Mouse (Mus musculus): ENCODE measurements at regions not wholly inside any gene's neighbourhood (a gene's known extent, or its start where the extent isn't known, plus 50 kb on each side); places are given as distances from the start of the nearest gene placed in this dataset.

- TF ChIP-seq CTCF (IDR thresholded peaks at IDR 0.05; ENCODE audit: extremely low read depth, insufficient read length, insufficient replicate concordance, low read depth, low read length) = no peak
- TF ChIP-seq POLR2A (IDR thresholded peaks at IDR 0.05; ENCODE audit: low read depth, low read length) = no peak
Measured at GRCm38 (mm10) chr3:143970771-143971170, 234.2 kb downstream of the Lmo4 start.

Data from small intestine, adult 2 months (tissue).